ENCODE assay signal across 14 mouse cellular contexts in the genomic region with DNA sequence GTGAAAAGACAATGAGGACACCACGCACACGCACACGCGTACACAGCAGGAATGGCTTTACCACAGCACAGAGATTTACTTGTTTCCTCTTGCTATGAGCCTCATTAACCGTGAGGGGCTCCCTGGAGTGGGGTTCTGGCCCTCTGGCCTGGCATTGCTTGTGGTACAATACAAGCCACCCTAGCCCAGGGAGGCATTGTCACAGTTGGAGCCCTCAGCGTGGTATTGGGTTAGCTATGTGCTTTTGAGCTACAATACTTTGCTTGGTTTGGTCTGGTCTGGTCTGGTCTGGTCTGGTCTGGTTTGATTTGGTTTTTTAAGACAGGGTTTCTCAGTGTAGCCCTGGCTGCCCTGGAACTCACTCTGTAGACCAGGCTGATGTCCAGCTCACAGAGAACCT.
"Had no signal": no experiment of that assay in that cellular context is flagged by ENCODE, and none has a peak within 500 bp of the region (broad histone marks: within the 10 kb centered on the region; RNA-seq: fewer than 3 reads in every experiment).

No protein-coding gene starts in this region.

- H3K9me3 ChIP-seq: midbrain, embryonic 12.5 days; neural tube, embryonic 12.5 days; stomach, embryonic 15.5 days had no signal

- H3K27me3 ChIP-seq: midbrain, embryonic 12.5 days; neural tube, embryonic 12.5 days; stomach, embryonic 15.5 days had no signal

- H3K36me3 ChIP-seq: midbrain, embryonic 12.5 days; neural tube, embryonic 12.5 days; stomach, embryonic 15.5 days had no signal

- H3K4me3 ChIP-seq: midbrain, embryonic 12.5 days; neural tube, embryonic 12.5 days; stomach, embryonic 15.5 days had no signal

- ATAC-seq: midbrain, embryonic 16.5 days had no signal

- H3K27ac ChIP-seq: liver, embryonic 14.5 days; macrophage; midbrain, embryonic 12.5 days; neural tube, embryonic 12.5 days; stomach, embryonic 15.5 days; stomach, postnatal 0 days had no signal

- H3K4me2 ChIP-seq: lung, embryonic 14.5 days; midbrain, embryonic 12.5 days; neural tube, embryonic 12.5 days; stomach, embryonic 15.5 days had no signal

- H3K9ac ChIP-seq: liver, embryonic 14.5 days; lung, embryonic 14.5 days; midbrain, embryonic 12.5 days; neural tube, embryonic 12.5 days; stomach, embryonic 15.5 days had no signal

- DNase-seq: lung, adult 18-20 months; lung, embryonic 14.5 days; lung, postnatal 10 days; right cerebral cortex, postnatal 14 days; thymus, adult 2 months; thymus, postnatal 25 days; thymus, postnatal 4 days had no signal
